Mouse (Mus musculus) C2C12 (cell line): ENCODE measurements around the gene Abcf3. TPM values are rescaled to one million over a fixed set of nuclear protein-coding genes. Genes with fewer than 3 reads are reported as not detected.
A peak's percentile ranks its signal among the peaks of the same experiment; 100 is the strongest.

Experiments
- H3K27me3 ChIP-seq: one replicate; pipeline ENCODE4 v1.6.1; 2011; ENCODE audit not compliant: control insufficient read depth, insufficient read depth, insufficient read length
- H3K36me3 ChIP-seq: one replicate; pipeline ENCODE4 v1.6.1; 2011; ENCODE audit not compliant: control insufficient read depth, insufficient read depth
- H3K4me3 ChIP-seq: one replicate; pipeline ENCODE4 v1.5.1; 2011; ENCODE audit warnings: mild to moderate bottlenecking, control low read depth; ENCODE audit not compliant: poor library complexity, insufficient read depth, severe bottlenecking
- H3K79me2 ChIP-seq: one replicate; pipeline ENCODE4 v1.6.1; 2011; ENCODE audit not compliant: control insufficient read depth, insufficient read depth
- H3K79me3 ChIP-seq: one replicate; pipeline ENCODE4 v1.6.1; 2011; ENCODE audit warnings: low read depth, control low read depth
- H3ac ChIP-seq: one replicate; pipeline ENCODE3; 2011; ENCODE audit warnings: low read depth; ENCODE audit not compliant: control insufficient read depth, insufficient read length
- CEBPB ChIP-seq: IDR thresholded peaks from one replicate; pipeline ENCODE4 v1.6.1; 2011; ENCODE audit warnings: low read depth, mild to moderate bottlenecking, control low read depth, moderate library complexity
- CTCF ChIP-seq: IDR thresholded peaks from one replicate; pipeline ENCODE4 v1.5.1; 2011; ENCODE audit not compliant: control insufficient read depth, insufficient read depth, insufficient read length
- FOSL1 ChIP-seq: IDR thresholded peaks from one replicate; pipeline ENCODE4 v1.8.0; 2011; ENCODE audit warnings: mild to moderate bottlenecking, low read length; ENCODE audit not compliant: poor library complexity, insufficient read depth, severe bottlenecking
- MAX ChIP-seq: IDR thresholded peaks from one replicate; pipeline ENCODE4 v1.6.1; 2011; ENCODE audit warnings: mild to moderate bottlenecking, control low read depth
- MYOD1 ChIP-seq: IDR thresholded peaks from one replicate; pipeline ENCODE4 v1.6.1; 2011; ENCODE audit warnings: low read depth; ENCODE audit not compliant: control insufficient read depth, insufficient read length
- MYOG ChIP-seq: IDR thresholded peaks from one replicate; pipeline ENCODE4 v1.6.1; 2011; ENCODE audit not compliant: control insufficient read depth, insufficient read length; ENCODE audit errors: extremely low read depth
- USF1 ChIP-seq: IDR thresholded peaks from one replicate; pipeline ENCODE4 v1.6.1; 2011; ENCODE audit warnings: low read depth, mild to moderate bottlenecking, control low read depth, moderate library complexity
- polyA plus RNA-seq: library from polyadenylated mRNA; unstranded; fragments of >200 nt; fragmentation: generic; extraction: Trizol; gene quantifications from one replicate; pipeline ENCODE4 v1.2.1, GENCODE M21; 2012; ENCODE audit warnings: missing spikeins

The Abcf3 gene
- polyA plus RNA-seq, 1 experiment: 37.1 TPM

DNA sequence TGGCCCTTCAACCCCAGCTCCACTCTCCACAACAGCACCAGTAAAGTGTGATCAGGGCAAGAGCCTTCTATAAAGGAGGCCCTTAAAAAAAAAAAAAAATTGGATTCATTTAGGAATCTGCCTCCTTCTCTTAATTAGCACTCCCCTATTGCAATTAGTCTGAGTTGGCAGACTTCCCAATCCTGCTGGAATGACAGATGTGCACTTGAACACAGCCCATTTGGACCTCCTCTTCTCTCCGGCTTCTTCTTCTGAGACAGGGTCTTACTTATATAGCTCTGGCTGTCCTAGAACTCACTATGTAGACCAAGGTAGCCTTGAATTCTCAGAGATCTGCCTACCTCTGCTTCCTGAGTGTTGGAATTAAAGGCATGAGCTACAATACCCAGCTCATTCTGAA, 19.0 kb upstream of the Abcf3 start:
- Histone ChIP-seq H3K79me3 (no peaks in the 10 kb centered on the region), H3K27me3 (no peaks in the 10 kb centered on the region), H3K36me3 (peaks cover 77% of the 10 kb centered on the region), H3ac (no peak overlapping the region), H3K79me2 (no peaks in the 10 kb centered on the region), H3K4me3 (no peak overlapping the region)
- TF ChIP-seq FOSL1 (no peak), CEBPB (no peak), CTCF (no peak)

DNA sequence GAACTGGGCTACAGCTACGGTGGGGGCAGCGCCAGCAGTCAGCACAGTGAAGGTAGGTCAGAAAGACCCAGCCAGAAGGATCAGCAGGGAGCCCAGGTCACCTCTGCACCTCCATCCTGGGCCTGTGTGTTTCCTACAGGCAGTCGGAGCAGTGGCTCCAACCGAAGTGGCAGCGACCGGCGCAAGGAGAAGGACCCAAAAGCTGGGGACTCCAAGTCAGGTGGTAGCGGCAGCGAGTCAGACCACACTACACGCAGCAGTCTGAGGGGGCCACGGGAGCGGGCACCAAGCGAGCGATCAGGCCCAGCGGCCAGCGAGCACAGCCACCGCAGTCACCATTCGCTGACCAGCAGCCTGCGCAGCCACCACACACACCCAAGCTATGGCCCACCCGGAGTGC, 17.4 kb upstream of the Abcf3 start:
- peaks cover 7% of the 10 kb centered on the region for H3K79me2 ChIP-seq
- H3K27me3 ChIP-seq: no peaks in the 10 kb centered on the region
- peaks cover 66% of the 10 kb centered on the region for H3K36me3 ChIP-seq
- peaks cover 5% of the 10 kb centered on the region for H3K79me3 ChIP-seq
- no peak for TF ChIP-seq USF1
- TF ChIP-seq MAX: no peak
- no peak for TF ChIP-seq CEBPB
- TF ChIP-seq FOSL1: no peak
- TF ChIP-seq MYOD1: no peak
- no peak for TF ChIP-seq CTCF
- TF ChIP-seq MYOG: no peak
- H3ac ChIP-seq: no peak overlapping the region
- no peak overlapping the region for H3K4me3 ChIP-seq

DNA sequence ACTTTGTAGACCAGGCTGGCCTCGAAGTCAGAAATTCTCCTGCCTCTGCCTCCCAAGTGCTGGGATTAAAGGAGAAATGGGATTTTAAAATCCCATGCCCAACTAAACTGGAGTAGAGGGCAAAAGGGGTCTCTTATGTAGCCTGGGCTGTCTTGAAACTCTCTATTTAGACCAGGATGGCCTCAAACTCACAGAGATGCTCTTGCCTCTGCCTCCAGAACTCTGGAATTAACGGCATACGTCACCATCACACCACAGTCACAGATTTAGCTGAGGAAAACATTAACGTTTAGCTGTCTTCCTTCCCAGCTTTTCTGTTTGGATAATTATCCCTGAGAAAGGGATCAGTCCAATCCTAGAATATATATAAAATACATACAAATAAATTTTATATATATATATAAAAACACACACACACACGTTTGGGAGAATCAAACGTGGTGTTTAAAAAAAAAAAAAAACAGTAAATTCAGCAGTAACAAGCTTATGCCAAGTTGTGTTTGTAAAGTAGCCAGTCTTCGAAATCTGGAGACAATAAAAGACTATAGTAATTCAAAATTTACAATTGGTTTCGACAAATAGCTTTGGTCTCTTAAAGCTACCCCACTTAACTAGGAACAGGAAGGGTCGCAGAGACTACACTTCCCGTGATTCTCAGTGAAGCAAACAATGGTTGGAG, 13.6 kb upstream of the Abcf3 start:
- H3K27me3 ChIP-seq: no peaks in the 10 kb centered on the region
- no peak overlapping the region for H3K4me3 ChIP-seq
- peaks cover 52% of the 10 kb centered on the region for H3K36me3 ChIP-seq
- TF ChIP-seq CTCF (no peak), CEBPB (peak; percentile 0)
- peaks cover 35% of the 10 kb centered on the region for H3K79me3 ChIP-seq
- H3K79me2 ChIP-seq: peaks cover 45% of the 10 kb centered on the region
- no peak overlapping the region for H3ac ChIP-seq

DNA sequence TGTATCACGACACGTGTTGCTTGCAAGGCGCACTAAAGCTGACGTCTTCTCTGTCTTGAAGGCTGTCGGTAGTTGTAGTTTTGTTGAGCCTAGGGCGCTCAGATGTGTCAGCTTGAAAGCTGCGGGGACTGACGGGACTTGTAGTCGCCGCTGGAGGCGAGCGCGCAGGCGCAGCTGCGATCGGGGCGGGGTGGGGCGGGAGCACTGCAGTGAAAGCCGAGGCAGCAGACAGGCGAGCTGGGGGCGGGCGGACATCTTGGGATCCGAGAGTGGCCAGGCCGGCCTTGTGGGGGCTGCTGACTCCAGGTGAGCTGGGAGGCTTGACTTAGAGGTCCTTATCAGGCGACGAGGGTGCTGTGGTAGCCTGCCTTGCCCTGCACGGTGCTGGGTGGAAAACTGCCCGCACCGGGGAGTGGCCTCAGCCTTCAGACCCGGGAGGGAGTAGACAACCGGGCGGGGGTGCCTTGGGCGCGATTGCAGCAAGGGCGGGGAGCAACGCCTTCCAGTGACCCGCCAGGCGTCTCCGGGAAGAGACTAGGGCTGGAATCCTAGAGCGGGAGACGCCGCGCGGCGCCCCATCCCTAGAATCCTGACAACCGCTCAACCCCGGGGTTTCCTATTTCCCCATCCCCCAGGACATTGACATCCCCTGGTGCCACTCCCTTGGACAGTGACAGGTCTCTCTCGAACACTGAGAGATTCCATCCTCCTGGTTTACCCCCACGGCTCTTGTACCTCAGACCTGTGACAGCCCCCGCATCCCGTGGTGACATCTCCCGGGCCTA, 12.9 kb upstream of the Abcf3 start, which contains the start of gene Ap2m1:
Ap2m1 (plus strand) TSS at position 183 of the 785 bp plus-strand sequence.
- H3ac ChIP-seq: peak within 1 kb of the TSS; percentile 65
- H3K79me2 ChIP-seq: peaks cover 48% of the 10 kb centered on the region
- H3K4me3 ChIP-seq: peak within 1 kb of the TSS; percentile 86
- no peaks in the 10 kb centered on the region for H3K27me3 ChIP-seq
- H3K79me3 ChIP-seq: peaks cover 35% of the 10 kb centered on the region
- TF ChIP-seq MAX: peak; percentile 98
- TF ChIP-seq CEBPB: no peak
- no peak for TF ChIP-seq CTCF
- no peak for TF ChIP-seq MYOG
- TF ChIP-seq FOSL1: no peak
- TF ChIP-seq USF1: peak; percentile 99
- TF ChIP-seq MYOD1: no peak
- peaks cover 54% of the 10 kb centered on the region for H3K36me3 ChIP-seq

DNA sequence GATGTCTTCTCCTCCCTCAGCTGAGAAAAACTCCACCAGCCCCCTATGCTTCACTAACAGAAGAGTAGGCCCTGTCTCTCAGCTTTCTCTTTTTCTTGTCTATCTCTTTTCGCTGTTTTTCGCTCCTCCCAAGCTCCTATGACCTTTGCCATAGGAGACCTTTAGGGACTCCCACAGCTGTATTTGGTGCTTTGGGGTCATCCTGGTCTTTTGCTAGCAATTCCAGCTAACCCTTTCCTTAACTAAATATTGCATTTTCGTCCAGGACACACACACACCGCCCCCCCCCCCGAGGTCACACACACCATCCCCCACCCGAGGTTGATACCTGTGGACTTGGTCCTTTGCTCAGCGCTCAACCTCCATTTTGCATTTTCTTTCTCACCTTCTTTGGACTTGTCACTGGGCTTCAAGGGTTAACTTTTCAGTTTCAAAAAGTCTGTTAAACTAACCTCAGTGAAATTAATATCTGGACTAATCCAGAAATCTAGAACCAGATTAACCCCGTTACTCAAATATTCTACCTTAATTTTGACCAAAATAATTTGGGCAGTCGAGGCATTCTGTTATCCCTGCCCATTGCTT, 12.2 kb upstream of the Abcf3 start:
- Histone ChIP-seq H3K27me3 (no peaks in the 10 kb centered on the region), H3K36me3 (peaks cover 56% of the 10 kb centered on the region), H3ac (peak overlapping the region; percentile 65), H3K79me3 (peaks cover 35% of the 10 kb centered on the region), H3K79me2 (peaks cover 48% of the 10 kb centered on the region), H3K4me3 (peak overlapping the region; percentile 86)
- TF ChIP-seq MYOD1: no peak
- no peak for TF ChIP-seq FOSL1
- no peak for TF ChIP-seq CEBPB
- no peak for TF ChIP-seq MAX
- no peak for TF ChIP-seq CTCF
- no peak for TF ChIP-seq USF1
- TF ChIP-seq MYOG: no peak
